Mouse (Mus musculus) spleen, adult 2 months (tissue): ENCODE results near the gene Anapc1. TPM values are rescaled to one million over a fixed set of nuclear protein-coding genes. Genes with fewer than 3 reads are reported as not detected.

Experiments
- DNase-seq, 2 experiments: peaks; one replicate each; pipeline versions ENCODE4 v3.0.0 to v3.0.0-alpha.2; 2012 to 2021; ENCODE audit warnings: low spot score in 2 of 2, low read depth in 1 of 2
- H3K27ac ChIP-seq: fragments of 200-500 bp; 2 replicates; pipeline ENCODE4 v1.5.1; 2012; ENCODE audit warnings: low read length, inconsistent platforms; ENCODE audit not compliant: insufficient read depth
- H3K27me3 ChIP-seq: fragments of 200-500 bp; 2 replicates; pipeline ENCODE4 v1.6.1; 2012; ENCODE audit warnings: mild to moderate bottlenecking, moderate library complexity, low read length, inconsistent platforms; ENCODE audit not compliant: control insufficient read depth, insufficient read depth
- H3K36me3 ChIP-seq: fragments of 200-500 bp; 2 replicates; pipeline ENCODE4 v1.6.1; 2012; ENCODE audit warnings: mild to moderate bottlenecking, low read length, inconsistent platforms; ENCODE audit not compliant: control insufficient read depth, insufficient read depth
- H3K4me1 ChIP-seq: fragments of 200-500 bp; 2 replicates; pipeline ENCODE4 v1.6.1; 2011; ENCODE audit warnings: inconsistent platforms; ENCODE audit not compliant: control insufficient read depth, insufficient read depth, insufficient read length
- H3K4me3 ChIP-seq: fragments of 200-500 bp; 2 replicates; pipeline ENCODE4 v1.5.1; 2011; ENCODE audit warnings: mild to moderate bottlenecking, inconsistent platforms; ENCODE audit not compliant: insufficient read depth, insufficient read length; ENCODE audit errors: extremely low read depth
- CTCF ChIP-seq: fragments of 200-500 bp; IDR thresholded peaks from 2 replicates; pipeline ENCODE4 v1.5.1; 2011; ENCODE audit warnings: mild to moderate bottlenecking, inconsistent platforms; ENCODE audit not compliant: insufficient read depth, insufficient read length, insufficient replicate concordance; ENCODE audit errors: extremely low read depth
- POLR2A ChIP-seq: fragments of 200-500 bp; IDR thresholded peaks from 2 replicates; pipeline ENCODE4 v1.6.1; 2011; ENCODE audit warnings: low read depth, low read length, inconsistent platforms
- WGBS: fragments of 180-500 bp; shearing (Covaris S2); methylation state at CpG from one replicate; pipeline ENCODE4 v1.1.7; 2018; 5-methylcytosine and 5-hydroxymethylcytosine counted together
- polyA plus RNA-seq: library from polyadenylated mRNA; depleted of rRNA; stranded (reverse); fragments of >200 nt; gene quantifications from 2 replicates; pipeline ENCODE4 v1.2.3, GENCODE M21; 2012; rRNA removed

The Anapc1 gene
- polyA plus RNA-seq, 1 experiment = 36.3 TPM

DNA sequence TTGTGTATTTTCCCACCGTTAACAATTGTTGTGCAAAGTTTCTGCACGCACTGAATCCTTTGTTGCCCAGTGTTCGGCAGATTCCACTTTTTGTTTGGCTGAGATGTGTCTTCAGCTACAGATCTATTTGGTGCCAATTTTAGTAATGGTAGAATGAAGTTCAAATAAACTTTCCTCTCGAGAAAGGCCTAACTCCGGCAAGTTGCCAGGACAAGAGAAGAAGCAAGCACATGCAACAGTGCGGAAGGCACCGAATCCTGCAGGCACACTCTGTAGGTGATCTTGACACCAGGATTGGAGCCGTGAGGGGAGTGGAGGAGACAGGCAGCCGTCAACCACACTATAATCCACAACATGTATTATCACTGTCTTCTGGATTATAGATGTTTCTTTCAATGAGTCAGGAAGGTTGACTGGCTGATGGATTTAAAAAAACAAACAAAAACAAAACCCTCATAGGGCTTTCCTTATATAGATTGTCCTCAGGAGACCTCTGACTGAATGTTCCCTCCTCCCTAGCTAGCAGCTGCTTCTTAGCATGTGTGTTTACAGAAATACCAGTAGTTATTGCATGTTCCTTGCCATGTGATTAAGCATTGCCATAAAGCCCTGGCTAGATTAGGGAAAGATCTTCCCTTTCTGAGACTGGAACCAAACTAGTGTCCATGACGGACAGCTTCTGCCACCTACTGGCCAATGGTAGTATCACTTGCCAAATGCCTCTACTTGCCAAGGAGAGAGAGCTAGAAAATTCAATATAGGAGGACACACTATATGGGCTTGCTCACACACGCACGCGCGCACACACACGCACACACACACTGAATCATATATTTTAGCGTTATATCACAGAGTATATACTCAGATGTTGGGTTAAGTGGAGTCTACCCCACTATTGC is 114.2 kb downstream of the Anapc1 start:
- peak; percentile 22 to 60 for DNase-seq
- Histone ChIP-seq H3K36me3 (no peaks in the 10 kb centered on the region), H3K4me3 (no peak overlapping the region), H3K27ac (no peak overlapping the region), H3K4me1 (no peaks in the 10 kb centered on the region), H3K27me3 (no peaks in the 10 kb centered on the region)
- no peak for TF ChIP-seq POLR2A
- peak; percentile 68; the same call in 1 of the 2 replicates for TF ChIP-seq CTCF
- WGBS = 53% methylated on average over 16 of the region's 16 CpGs

DNA sequence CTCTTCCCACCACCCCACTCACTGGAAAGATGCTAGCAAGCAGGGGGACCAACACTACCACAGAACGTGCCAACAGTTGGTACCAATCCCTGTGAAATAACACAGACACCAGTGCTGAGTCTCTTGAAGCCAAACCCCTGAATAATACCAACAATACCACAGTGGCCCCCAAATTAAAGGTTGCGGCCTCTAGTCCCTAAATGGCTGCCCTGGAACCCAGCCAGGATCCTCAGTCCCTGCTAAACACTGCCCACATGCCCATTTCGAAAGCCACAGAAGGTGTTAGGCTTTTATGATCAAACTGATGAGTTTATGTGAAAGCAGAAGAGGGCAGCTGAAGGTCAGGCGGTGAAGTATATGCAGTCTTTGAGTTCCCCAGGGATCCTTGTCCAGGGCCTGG is 116.2 kb downstream of the Anapc1 start:
- H3K27ac ChIP-seq = no peak overlapping the region
- H3K4me1 ChIP-seq = no peaks in the 10 kb centered on the region
- H3K4me3 ChIP-seq = no peak overlapping the region
- TF ChIP-seq POLR2A (no peak), CTCF (no peak)
- no peaks in the 10 kb centered on the region for H3K27me3 ChIP-seq
- H3K36me3 ChIP-seq = no peaks in the 10 kb centered on the region
- WGBS = 83% methylated on average over 4 of the region's 4 CpGs
- DNase-seq = no peak

DNA sequence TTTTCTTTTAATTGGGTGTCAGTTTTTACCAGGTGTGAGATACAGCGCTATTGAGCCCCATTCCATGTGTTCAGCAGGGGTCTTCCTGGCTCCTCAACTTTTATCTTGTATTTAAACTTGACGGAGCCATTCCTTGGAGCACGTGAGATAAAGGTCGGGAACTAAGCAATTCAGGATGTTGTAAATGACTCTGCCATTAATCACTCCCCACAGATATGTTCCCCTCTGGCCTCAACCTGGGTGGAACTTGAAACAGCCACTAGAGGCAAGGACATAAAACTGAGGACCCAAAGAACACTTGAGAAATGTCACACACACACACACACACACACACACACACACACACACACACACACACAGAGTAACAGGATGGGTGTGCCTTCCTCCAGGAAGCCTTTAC is 118.7 kb downstream of the Anapc1 start:
- no peak for TF ChIP-seq POLR2A
- TF ChIP-seq CTCF = no peak
- DNase-seq = no peak
- H3K36me3 ChIP-seq = no peaks in the 10 kb centered on the region
- WGBS = 66% methylated on average over 4 of the region's 4 CpGs
- no peak overlapping the region for H3K27ac ChIP-seq
- no peak overlapping the region for H3K4me3 ChIP-seq
- no peaks in the 10 kb centered on the region for H3K4me1 ChIP-seq
- no peaks in the 10 kb centered on the region for H3K27me3 ChIP-seq

DNA sequence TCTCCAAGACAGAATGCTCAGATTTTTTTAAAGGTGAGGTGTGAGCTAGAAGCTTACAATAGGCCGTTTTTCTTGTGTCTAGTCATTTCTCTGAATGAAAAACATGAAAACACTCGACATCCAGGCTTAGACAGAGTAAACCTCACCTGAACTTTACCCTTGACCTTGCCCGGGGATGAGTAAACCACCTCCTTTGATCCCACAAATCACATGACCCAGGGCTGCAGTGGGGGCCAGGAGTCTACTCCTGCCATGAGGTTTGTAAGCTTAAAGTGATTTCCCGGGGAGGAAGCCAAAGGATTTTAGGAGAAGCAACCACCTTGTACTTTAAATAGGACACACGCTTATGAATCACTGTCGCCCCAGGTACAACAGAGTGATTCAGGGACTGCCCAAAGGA is 119.2 kb downstream of the Anapc1 start:
- no peaks in the 10 kb centered on the region for H3K27me3 ChIP-seq
- no peak for TF ChIP-seq CTCF
- no peak for TF ChIP-seq POLR2A
- DNase-seq = no peak
- 87% methylated on average over 6 of the region's 6 CpGs for WGBS
- H3K27ac ChIP-seq = no peak overlapping the region
- no peaks in the 10 kb centered on the region for H3K4me1 ChIP-seq
- no peak overlapping the region for H3K4me3 ChIP-seq
- H3K36me3 ChIP-seq = no peaks in the 10 kb centered on the region

DNA sequence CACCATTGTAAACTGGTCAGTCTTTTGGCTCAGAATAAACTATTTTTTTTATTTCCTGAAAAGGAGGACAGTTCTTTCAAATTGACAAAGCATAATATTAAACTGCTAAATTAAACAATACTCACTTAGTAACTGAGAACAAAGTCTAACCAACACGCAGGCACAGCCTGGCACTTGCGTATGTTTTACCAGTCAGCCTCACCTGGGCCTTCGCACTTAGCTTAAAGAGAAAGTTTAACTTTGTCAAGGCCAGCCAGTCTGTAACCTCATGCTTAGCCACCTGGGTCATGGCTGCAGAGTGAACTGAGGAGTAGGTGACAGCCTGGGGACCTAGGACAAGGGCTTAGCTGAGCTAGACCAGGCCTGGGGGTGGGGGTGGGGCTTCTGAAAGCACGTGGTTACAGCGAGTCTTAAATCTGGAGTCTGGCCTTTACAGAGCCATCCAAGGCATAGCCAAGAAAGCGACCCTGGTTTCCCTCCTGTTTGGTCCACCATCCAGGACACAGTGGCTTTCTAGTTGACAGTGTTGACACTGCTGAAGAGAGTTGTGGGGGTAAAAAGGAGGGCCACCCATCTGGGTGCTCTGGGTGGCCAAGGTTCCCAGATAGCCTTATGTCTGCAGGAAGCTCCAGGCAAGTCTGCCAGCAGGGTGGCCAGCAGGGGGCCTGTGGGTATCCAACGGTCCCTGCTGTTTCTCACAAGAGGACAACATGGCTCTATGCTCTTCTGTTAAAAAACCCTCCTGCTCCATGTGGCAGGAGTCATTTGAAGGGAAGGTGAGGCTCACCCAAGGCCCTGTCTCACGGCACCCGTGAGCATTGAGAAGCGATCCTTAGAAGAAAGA is 120.7 kb downstream of the Anapc1 start:
- Histone ChIP-seq H3K4me3 (no peak overlapping the region), H3K27ac (no peak overlapping the region)
- no peak for DNase-seq

DNA sequence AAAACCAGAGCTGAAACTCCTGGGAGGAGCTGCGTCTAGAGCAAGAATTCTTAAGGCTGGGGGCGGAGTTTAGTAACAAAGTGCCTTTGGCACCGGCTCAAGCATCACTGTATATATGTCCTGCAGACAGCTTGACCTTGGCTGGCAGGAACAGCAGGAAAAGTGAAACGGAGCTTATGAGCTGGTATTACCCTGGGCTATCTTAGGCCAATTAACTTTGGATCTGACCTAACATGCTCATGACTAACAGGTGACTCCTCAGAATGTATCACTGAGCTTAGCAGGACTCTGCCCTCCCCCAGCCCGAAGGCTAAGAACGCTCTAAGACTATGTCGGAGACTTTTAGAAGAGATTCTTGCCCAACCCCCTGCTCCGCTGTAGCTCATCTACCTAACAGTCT is 121.3 kb downstream of the Anapc1 start:
- Histone ChIP-seq H3K27ac (no peak overlapping the region), H3K27me3 (no peaks in the 10 kb centered on the region), H3K36me3 (no peaks in the 10 kb centered on the region), H3K4me1 (no peaks in the 10 kb centered on the region), H3K4me3 (no peak overlapping the region)
- DNase-seq = no peak
- TF ChIP-seq CTCF (no peak), POLR2A (no peak)
- WGBS = 89% methylated on average over 8 of the region's 8 CpGs

More for the DNA sequence above, 120.7 kb downstream of the Anapc1 start:
- 81% methylated on average over 10 of the region's 10 CpGs for WGBS
- Histone ChIP-seq H3K4me1 (no peaks in the 10 kb centered on the region), H3K36me3 (no peaks in the 10 kb centered on the region), H3K27me3 (no peaks in the 10 kb centered on the region)
- TF ChIP-seq POLR2A (no peak), CTCF (no peak)

DNA sequence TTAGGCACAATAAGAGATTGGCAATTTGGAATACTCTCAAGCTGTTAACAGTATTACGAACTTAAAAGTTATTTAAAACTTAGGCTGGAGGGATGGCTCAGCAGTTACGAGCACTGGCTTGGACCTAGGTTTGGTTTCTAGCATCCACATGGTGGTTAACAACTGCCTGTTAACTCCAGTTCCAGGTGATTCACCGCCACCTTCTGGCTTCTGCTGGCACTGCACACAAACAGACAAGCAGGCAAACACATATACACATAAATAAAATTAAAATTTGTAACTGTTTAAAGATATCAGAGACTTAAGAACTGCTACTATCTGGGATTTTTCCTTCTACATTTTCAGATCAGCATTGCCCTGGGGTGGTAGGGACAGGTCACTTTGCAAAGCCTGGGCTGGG is 123.0 kb downstream of the Anapc1 start:
- TF ChIP-seq POLR2A = no peak
- TF ChIP-seq CTCF = no peak
- Histone ChIP-seq H3K4me1 (no peaks in the 10 kb centered on the region), H3K4me3 (no peak overlapping the region), H3K27ac (no peak overlapping the region), H3K36me3 (no peaks in the 10 kb centered on the region), H3K27me3 (no peaks in the 10 kb centered on the region)
- WGBS = 88% methylated on average over 3 of the region's 3 CpGs
- DNase-seq = no peak

Other genes with a start within 250 kb of the Anapc1 start
- not detected in 2 replicates for gene Spdye4c, start 96.2 kb downstream of the Anapc1 start, polyA plus RNA-seq
- gene Mertk, start 11.6 kb upstream of the Anapc1 start, polyA plus RNA-seq = 6.9 and 9.2 TPM in 2 replicates
- gene Tmem87b, start 130.7 kb upstream of the Anapc1 start, polyA plus RNA-seq = 5.6 and 5.9 TPM in 2 replicates
- 0.28 and 0.31 TPM in 2 replicates for gene Fbln7, start 175.6 kb upstream of the Anapc1 start, polyA plus RNA-seq